Mouse (Mus musculus): ENCODE measurements around the gene Smox.

The Smox gene

DNA sequence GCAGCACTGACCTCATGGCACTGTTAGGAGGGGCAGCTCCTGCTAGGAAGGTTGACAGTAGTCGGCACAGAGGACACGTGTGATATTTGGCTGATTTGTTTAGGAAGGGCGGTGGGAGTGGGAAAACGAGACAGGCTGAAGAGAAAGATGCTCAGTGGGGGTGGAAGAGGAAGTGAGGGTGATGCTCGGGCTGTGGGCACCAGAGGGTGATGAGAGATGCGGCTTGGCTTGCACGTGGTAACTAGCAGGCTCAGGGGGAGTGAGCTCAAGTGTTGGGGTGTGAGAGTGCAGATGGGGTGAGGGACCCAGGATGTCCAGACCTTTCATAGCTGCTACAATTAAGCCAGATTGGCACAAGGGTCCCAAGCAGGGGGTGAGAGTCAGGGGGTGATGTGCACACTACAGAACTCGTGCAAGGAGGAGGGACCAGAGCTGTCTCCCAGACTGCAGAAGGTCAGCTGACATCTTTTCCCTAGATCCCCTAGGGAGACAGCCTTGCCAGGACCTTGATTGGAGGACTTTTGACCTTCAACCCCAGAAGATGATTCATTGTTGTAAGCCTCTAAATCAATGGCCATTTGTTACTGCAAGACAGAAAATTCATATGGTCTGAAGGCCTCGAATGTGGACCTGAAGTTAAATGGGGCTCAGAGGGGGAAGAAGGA, 61.6 kb downstream of the Smox start:
- in situ Hi-C loops (cut with MboI): no loop called here

GRCm38 (mm10) chr2:131557896-131558295, 66.6 kb downstream of the Smox start:
- in situ Hi-C loops (cut with MboI): no loop called here

- in situ Hi-C loops (cut with MboI): no loop called here
Measured at GRCm38 (mm10) chr2:131560205-131560919, 69.1 kb downstream of the Smox start.

DNA sequence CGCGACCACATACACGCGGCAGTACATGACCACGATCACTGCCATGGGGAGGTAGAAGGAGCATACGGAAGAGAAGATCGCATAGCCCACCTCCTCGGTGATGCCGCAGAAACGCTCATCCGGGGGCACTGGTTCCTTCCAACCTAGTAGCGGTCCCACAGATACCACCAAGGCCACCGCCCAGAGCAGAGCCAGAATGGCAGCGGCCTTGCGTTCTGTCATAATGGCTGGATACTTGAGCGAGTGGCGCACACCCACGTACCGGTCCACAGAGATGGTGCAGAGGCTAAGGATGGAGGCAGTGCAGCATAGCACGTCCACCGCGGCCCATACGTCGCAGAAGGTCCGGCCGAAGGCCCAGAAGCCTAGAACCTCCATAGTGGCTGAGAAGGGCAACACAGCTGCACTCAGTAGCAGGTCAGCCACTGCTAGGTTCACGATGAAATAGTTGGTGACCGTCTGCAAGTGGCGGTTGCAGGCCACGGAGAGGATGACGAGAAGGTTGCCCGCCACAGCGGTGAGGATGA, 70.1 kb downstream of the Smox start:
- in situ Hi-C loops (cut with MboI): no loop called here

DNA sequence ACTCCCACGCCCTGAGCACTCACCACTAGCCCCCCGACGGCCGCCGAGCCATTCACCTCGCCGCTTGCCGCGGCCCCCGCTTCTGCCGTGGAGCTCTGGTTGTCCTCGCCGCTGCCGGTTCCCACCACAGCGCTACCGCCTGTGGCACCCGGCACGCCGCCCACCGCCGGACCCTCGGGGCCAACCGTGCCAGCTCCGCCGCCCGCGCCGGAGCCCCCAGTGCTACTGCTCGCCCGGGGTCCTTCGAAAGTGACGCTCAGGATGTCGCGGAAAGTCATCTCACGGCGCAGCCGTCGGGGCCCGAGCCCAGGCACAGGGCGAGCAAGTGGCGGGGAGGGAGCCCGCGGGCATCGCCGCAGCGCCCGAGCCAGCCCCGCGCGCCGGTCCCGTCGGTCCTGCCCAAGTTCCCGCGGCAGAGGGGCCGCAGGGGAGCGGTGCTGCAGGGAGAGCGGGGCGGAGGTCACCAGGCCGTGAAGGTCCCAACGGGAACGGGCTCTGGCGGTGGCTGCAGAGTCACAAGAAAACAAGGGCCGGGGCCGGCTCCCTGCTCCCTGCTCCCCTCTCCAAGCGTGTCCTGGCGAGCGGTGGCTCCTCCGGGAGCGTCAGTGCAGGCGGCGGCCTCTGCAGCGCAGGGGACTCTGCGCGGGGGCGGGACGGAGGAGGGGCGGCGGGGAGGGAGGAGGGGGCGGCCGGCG, 70.7 kb downstream of the Smox start, which contains the start of gene Adra1d:
Gene Adra1d, minus strand, starts transcription at position 393 of the 695 bp plus-strand sequence.
- in situ Hi-C loops (cut with MboI): no loop called here

DNA sequence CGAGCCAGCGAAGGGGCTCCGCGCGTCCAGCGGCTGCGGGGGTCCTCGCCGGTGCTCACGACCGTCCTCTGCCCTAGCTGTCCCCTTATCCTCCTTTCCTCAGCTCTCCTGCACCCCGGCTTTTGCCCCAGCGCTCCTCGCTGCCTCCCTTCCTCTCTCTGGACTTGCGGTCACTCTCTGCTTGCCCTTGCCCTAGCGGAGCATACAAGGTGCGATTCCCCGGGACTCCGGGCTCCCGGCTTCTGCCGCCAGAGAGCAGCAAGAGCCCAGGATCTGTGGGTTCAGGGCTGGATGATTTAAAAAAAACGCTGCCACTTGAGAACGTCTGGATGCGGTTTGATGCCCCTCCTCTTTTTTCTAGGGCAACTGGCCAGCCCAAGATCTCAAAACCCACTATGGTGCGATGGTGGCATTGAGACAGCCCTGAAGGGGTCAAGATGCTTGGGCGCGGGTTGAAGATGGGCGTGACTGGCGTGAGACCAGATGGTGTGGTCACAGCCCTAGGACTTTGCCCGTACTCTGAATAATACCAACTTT, 71.4 kb downstream of the Smox start:
- in situ Hi-C loops (cut with MboI): no loop called here

Data from mature B cell (primary cell).